Mouse (Mus musculus): ENCODE measurements at regions not wholly inside any gene's neighbourhood (a gene's known extent, or its start where the extent isn't known, plus 50 kb on each side); places are given as distances from the start of the nearest gene placed in this dataset.

DNA sequence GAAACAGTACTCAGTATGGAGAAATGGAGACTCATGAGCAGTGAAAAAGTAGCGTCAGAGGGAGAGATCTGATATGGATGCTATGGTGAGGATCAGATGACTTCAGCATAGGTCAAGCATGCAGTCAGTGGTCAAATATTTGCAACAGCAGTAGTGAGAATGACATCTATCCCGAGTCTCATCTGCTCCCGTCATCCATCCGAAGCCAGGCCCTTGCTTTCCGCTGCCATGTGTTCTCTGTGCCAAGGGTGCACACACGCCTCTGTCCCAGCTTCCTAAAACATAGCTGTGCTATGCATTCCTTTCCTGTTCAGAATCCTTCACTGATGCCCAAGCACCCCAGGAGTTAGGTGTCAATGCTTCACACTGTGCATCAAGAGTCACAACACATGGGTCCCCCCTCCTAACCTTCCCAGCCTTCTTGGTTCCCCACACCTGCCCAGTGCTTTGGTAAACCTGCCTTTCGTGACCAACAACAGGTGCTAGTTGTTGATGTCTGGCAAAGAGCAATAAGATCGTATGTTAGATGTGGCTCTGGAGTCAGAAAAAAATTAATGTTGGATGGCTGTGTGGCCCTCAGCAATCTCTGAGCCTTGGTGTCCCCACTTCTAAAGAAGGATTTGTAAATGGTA lies 85.1 kb upstream of the Bcl6 start:
- TF ChIP-seq POLR2A (IDR thresholded peaks at IDR 0.05; ENCODE audit: borderline replicate concordance, insufficient read depth, low read length) = no peak
- no peak for TF ChIP-seq CTCF (IDR thresholded peaks at IDR 0.05; ENCODE audit: borderline replicate concordance, insufficient read depth, low read depth, low read length)
- no peak overlapping the region for H3K27ac ChIP-seq (ENCODE audit: insufficient read depth, low read length)
- no peaks in the 10 kb centered on the region for H3K4me1 ChIP-seq (ENCODE audit: control insufficient read depth, insufficient read depth, low read length)
- no peak for DNase-seq
- H3K4me3 ChIP-seq (replicated peaks; ENCODE audit: insufficient read depth, low read depth, low read length) = no peak overlapping the region
- WGBS = 73% methylated on average over 8 of the region's 8 CpGs
- no peaks in the 10 kb centered on the region for H3K27me3 ChIP-seq (ENCODE audit: control insufficient read depth, insufficient read depth, low read length)

GRCm38 (mm10) chr16:24073065-24073464 lies 84.4 kb upstream of the Bcl6 start:
- H3K4me3 ChIP-seq (replicated peaks; ENCODE audit: insufficient read depth, low read depth, low read length) = no peak overlapping the region
- H3K27ac ChIP-seq (ENCODE audit: insufficient read depth, low read length) = no peak overlapping the region
- no peaks in the 10 kb centered on the region for H3K27me3 ChIP-seq (ENCODE audit: control insufficient read depth, insufficient read depth, low read length)
- WGBS = 56% methylated on average over 6 of the region's 6 CpGs
- H3K4me1 ChIP-seq (ENCODE audit: control insufficient read depth, insufficient read depth, low read length) = no peaks in the 10 kb centered on the region
- no peak for TF ChIP-seq CTCF (IDR thresholded peaks at IDR 0.05; ENCODE audit: borderline replicate concordance, insufficient read depth, low read depth, low read length)
- TF ChIP-seq POLR2A (IDR thresholded peaks at IDR 0.05; ENCODE audit: borderline replicate concordance, insufficient read depth, low read length) = no peak
- no peak for DNase-seq

DNA sequence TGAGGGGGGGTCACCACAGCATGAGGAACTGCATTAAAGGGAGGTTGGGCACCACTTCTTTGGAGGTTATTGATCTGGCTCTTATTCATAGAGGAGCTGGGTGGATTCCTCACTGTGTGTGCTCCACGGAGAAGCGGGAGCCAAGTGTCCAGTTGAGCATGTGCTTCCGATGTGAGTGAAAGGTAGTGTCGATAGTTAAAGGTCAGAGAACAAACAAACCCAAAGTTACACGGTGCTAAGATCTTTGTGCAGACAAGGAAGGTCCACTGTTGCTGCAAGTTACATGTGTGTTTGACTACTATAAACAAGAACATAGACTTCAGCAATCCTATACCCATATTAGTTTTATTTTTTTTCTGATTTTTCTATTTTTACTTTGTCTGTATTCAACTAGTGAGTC lies 80.8 kb upstream of the Bcl6 start:
- 87% methylated on average over 5 of the region's 5 CpGs for WGBS
- no peaks in the 10 kb centered on the region for H3K4me1 ChIP-seq (ENCODE audit: control insufficient read depth, insufficient read depth, low read length)
- no peaks in the 10 kb centered on the region for H3K27me3 ChIP-seq (ENCODE audit: control insufficient read depth, insufficient read depth, low read length)
- H3K27ac ChIP-seq (ENCODE audit: insufficient read depth, low read length) = no peak overlapping the region
- no peak for TF ChIP-seq CTCF (IDR thresholded peaks at IDR 0.05; ENCODE audit: borderline replicate concordance, insufficient read depth, low read depth, low read length)
- TF ChIP-seq POLR2A (IDR thresholded peaks at IDR 0.05; ENCODE audit: borderline replicate concordance, insufficient read depth, low read length) = no peak
- no peak overlapping the region for H3K4me3 ChIP-seq (replicated peaks; ENCODE audit: insufficient read depth, low read depth, low read length)
- no peak for DNase-seq

- Histone ChIP-seq H3K27me3 (ENCODE audit: control insufficient read depth, insufficient read depth, low read length) (no peaks in the 10 kb centered on the region), H3K27ac (ENCODE audit: insufficient read depth, low read length) (no peak overlapping the region), H3K4me3 (replicated peaks; ENCODE audit: insufficient read depth, low read depth, low read length) (no peak overlapping the region), H3K4me1 (ENCODE audit: control insufficient read depth, insufficient read depth, low read length) (no peaks in the 10 kb centered on the region)
- no peak for DNase-seq
- WGBS = 75% methylated on average over 4 of the region's 4 CpGs
- TF ChIP-seq POLR2A (IDR thresholded peaks at IDR 0.05; ENCODE audit: borderline replicate concordance, insufficient read depth, low read length) (no peak), CTCF (IDR thresholded peaks at IDR 0.05; ENCODE audit: borderline replicate concordance, insufficient read depth, low read depth, low read length) (no peak)
These were observed 79.7 kb upstream of the Bcl6 start for GRCm38 (mm10) chr16:24068250-24068813.

DNA sequence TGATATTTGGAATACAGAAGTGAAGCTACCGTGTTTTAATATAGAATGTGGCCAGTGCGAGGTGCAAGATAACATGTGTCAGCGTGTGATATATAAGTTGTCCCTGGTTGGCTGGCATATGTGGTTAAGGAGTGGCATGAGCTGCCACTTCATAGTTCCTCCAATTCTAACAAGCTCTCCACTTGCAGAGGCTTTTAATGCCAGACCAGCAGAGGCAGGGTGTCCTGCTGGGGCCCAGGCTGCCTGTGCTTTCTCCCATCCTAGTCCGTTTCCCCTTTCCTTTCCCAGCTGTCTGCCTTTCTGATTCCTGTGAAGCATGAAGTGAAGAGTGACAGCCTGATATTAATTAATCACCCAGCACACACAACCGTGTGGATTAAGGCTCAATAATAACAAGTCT lies 73.7 kb upstream of the Bcl6 start:
- Histone ChIP-seq H3K4me1 (ENCODE audit: control insufficient read depth, insufficient read depth, low read length) (no peaks in the 10 kb centered on the region), H3K4me3 (replicated peaks; ENCODE audit: insufficient read depth, low read depth, low read length) (no peak overlapping the region), H3K27me3 (ENCODE audit: control insufficient read depth, insufficient read depth, low read length) (no peaks in the 10 kb centered on the region), H3K27ac (ENCODE audit: insufficient read depth, low read length) (no peak overlapping the region)
- no peak for TF ChIP-seq CTCF (IDR thresholded peaks at IDR 0.05; ENCODE audit: borderline replicate concordance, insufficient read depth, low read depth, low read length)
- TF ChIP-seq POLR2A (IDR thresholded peaks at IDR 0.05; ENCODE audit: borderline replicate concordance, insufficient read depth, low read length) = no peak
- DNase-seq = no peak
- WGBS = 56% methylated on average over 5 of the region's 5 CpGs

GRCm38 (mm10) chr16:24061496-24061895 lies 72.8 kb upstream of the Bcl6 start:
- no peak overlapping the region for H3K4me3 ChIP-seq (replicated peaks; ENCODE audit: insufficient read depth, low read depth, low read length)
- DNase-seq = no peak
- TF ChIP-seq CTCF (IDR thresholded peaks at IDR 0.05; ENCODE audit: borderline replicate concordance, insufficient read depth, low read depth, low read length) (no peak), POLR2A (IDR thresholded peaks at IDR 0.05; ENCODE audit: borderline replicate concordance, insufficient read depth, low read length) (no peak)

GRCm38 (mm10) chr16:24059090-24059600 lies 70.5 kb upstream of the Bcl6 start:
- Histone ChIP-seq H3K4me3 (replicated peaks; ENCODE audit: insufficient read depth, low read depth, low read length) (no peak overlapping the region), H3K4me1 (ENCODE audit: control insufficient read depth, insufficient read depth, low read length) (no peaks in the 10 kb centered on the region), H3K27ac (ENCODE audit: insufficient read depth, low read length) (no peak overlapping the region), H3K27me3 (ENCODE audit: control insufficient read depth, insufficient read depth, low read length) (no peaks in the 10 kb centered on the region)
- WGBS = 73% methylated on average over 4 of the region's 4 CpGs
- TF ChIP-seq POLR2A (IDR thresholded peaks at IDR 0.05; ENCODE audit: borderline replicate concordance, insufficient read depth, low read length) (no peak), CTCF (IDR thresholded peaks at IDR 0.05; ENCODE audit: borderline replicate concordance, insufficient read depth, low read depth, low read length) (no peak)
- no peak for DNase-seq

More at GRCm38 (mm10) chr16:24061496-24061895, 72.8 kb upstream of the Bcl6 start:
- Histone ChIP-seq H3K4me1 (ENCODE audit: control insufficient read depth, insufficient read depth, low read length) (no peaks in the 10 kb centered on the region), H3K27ac (ENCODE audit: insufficient read depth, low read length) (no peak overlapping the region), H3K27me3 (ENCODE audit: control insufficient read depth, insufficient read depth, low read length) (no peaks in the 10 kb centered on the region)
- WGBS = 83% methylated on average over 4 of the region's 4 CpGs

DNA sequence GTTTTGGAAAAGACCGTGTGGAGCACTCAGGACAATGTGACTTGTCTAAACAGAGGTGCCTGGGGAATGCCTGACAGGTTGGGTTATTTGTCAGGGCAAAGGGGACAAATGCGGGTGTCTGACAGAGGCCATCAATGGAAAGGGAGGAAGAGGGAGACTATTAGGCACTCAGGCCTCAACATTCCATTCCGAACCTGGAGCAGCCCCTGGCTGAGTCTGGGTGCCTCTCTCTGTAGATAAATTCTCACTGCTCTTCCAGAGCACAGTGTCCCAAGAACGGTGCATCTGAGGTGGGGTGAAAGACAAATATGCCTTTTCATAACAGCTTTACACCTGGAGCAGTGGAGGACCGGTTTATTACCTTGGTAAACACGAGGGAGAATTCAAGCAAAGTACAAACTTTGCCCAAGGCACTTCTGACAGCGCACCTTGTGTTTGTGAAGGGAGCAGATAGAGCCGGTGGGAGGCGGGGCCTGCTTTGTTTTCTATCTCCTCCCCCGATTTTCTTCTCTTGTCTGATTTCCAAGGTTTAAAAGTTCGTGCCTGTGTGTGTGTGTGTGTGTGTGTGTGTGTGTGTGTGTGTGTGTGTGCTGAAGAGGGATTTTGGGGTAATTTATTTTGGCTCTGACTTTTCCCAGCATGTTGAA lies 68.4 kb upstream of the Bcl6 start:
- 81% methylated on average over 11 of the region's 11 CpGs for WGBS
- TF ChIP-seq CTCF (IDR thresholded peaks at IDR 0.05; ENCODE audit: borderline replicate concordance, insufficient read depth, low read depth, low read length) (no peak), POLR2A (IDR thresholded peaks at IDR 0.05; ENCODE audit: borderline replicate concordance, insufficient read depth, low read length) (no peak)
- H3K27ac ChIP-seq (ENCODE audit: insufficient read depth, low read length) = no peak overlapping the region
- no peak overlapping the region for H3K4me3 ChIP-seq (replicated peaks; ENCODE audit: insufficient read depth, low read depth, low read length)
- no peaks in the 10 kb centered on the region for H3K27me3 ChIP-seq (ENCODE audit: control insufficient read depth, insufficient read depth, low read length)
- H3K4me1 ChIP-seq (ENCODE audit: control insufficient read depth, insufficient read depth, low read length) = no peaks in the 10 kb centered on the region
- DNase-seq = no peak

All from cerebellum, adult 2 months (tissue).